Mouse (Mus musculus): ENCODE data around the gene Ccser2. TPM values are rescaled to one million over a fixed set of nuclear protein-coding genes. Genes with fewer than 3 reads are reported as not detected.
"Not testable (repeated sequence)": the region's sequence is repeated elsewhere in the genome, so short reads cannot be mapped to it uniquely, and the experiment has no call there.

Ccser2 gene
- polyA plus RNA-seq (2016; fragmentation: Nextera tagmentation; extraction: Ambion mirVana) = 41.7 and 42.4 TPM in 2 replicates

GRCm38 (mm10) chr14:36968628-36969147 is at the start of gene Ccser2:
Ccser2 (minus strand) TSS chr14:36968777.
- H3K4me2 ChIP-seq (replicated peaks) = peak within 1 kb of the TSS; percentile 56
- peak; percentile 99 for ATAC-seq (ENCODE audit: low FRiP score, low read depth)
- peak within 1 kb of the TSS; percentile 91 for H3K27ac ChIP-seq (replicated peaks)
- H3K27me3 ChIP-seq = no peaks in the 10 kb centered on the region
- 2% methylated on average over 39 of the region's 39 CpGs for WGBS
- H3K4me3 ChIP-seq = peak within 1 kb of the TSS; percentile 88
- peaks cover 17% of the 10 kb centered on the region for H3K4me1 ChIP-seq
- no peaks in the 10 kb centered on the region for H3K9me3 ChIP-seq
- H3K9ac ChIP-seq (replicated peaks) = peak within 1 kb of the TSS; percentile 97
- H3K36me3 ChIP-seq = no peaks in the 10 kb centered on the region

GRCm38 (mm10) chr14:37015894-37016293 is 47.3 kb upstream of the Ccser2 start:
- Histone ChIP-seq H3K36me3 (no peaks in the 10 kb centered on the region), H3K9me3 (peaks cover 4% of the 10 kb centered on the region; the same call in 1 of the 2 replicates), H3K27ac (replicated peaks) (no peak overlapping the region), H3K27me3 (no peaks in the 10 kb centered on the region), H3K4me3 (no peak overlapping the region), H3K4me1 (no peaks in the 10 kb centered on the region), H3K9ac (replicated peaks) (no peak overlapping the region), H3K4me2 (replicated peaks) (no peak overlapping the region)
- 38% methylated on average over 5 of the region's 5 CpGs for WGBS
- ATAC-seq (ENCODE audit: low FRiP score, low read depth) = no peak

- 0 out of 2 replicates have a peak, but pooled peaks have one; percentile 54 for ATAC-seq (ENCODE audit: low FRiP score, low read depth)
- H3K4me2 ChIP-seq (replicated peaks) = no peak overlapping the region
- peaks cover 4% of the 10 kb centered on the region; the same call in 1 of the 2 replicates for H3K9me3 ChIP-seq
- no peaks in the 10 kb centered on the region for H3K4me1 ChIP-seq
- WGBS = 35% methylated on average over 3 of the region's 3 CpGs
- no peak overlapping the region for H3K4me3 ChIP-seq
- H3K27me3 ChIP-seq = no peaks in the 10 kb centered on the region
- H3K9ac ChIP-seq (replicated peaks) = no peak overlapping the region
- H3K27ac ChIP-seq (replicated peaks) = no peak overlapping the region
- H3K36me3 ChIP-seq = no peaks in the 10 kb centered on the region
Measured at GRCm38 (mm10) chr14:37013644-37014043, 45.1 kb upstream of the Ccser2 start.

GRCm38 (mm10) chr14:37009686-37010085 is 41.1 kb upstream of the Ccser2 start:
- H3K9me3 ChIP-seq = no peaks in the 10 kb centered on the region
- no peak overlapping the region for H3K9ac ChIP-seq (replicated peaks)
- ATAC-seq (ENCODE audit: low FRiP score, low read depth) = no peak
- no peak overlapping the region for H3K27ac ChIP-seq (replicated peaks)
- 88% methylated on average over 2 of the region's 2 CpGs for WGBS
- H3K4me1 ChIP-seq = peaks cover 6% of the 10 kb centered on the region; the same call in 1 of the 2 replicates
- no peak overlapping the region for H3K4me3 ChIP-seq
- H3K36me3 ChIP-seq = no peaks in the 10 kb centered on the region
- no peak overlapping the region for H3K4me2 ChIP-seq (replicated peaks)
- H3K27me3 ChIP-seq = no peaks in the 10 kb centered on the region

GRCm38 (mm10) chr14:37006489-37006888 is 37.9 kb upstream of the Ccser2 start:
- H3K27me3 ChIP-seq = no peaks in the 10 kb centered on the region
- H3K4me2 ChIP-seq (replicated peaks) = no peak overlapping the region
- peaks cover 6% of the 10 kb centered on the region; the same call in 1 of the 2 replicates for H3K4me1 ChIP-seq
- no peaks in the 10 kb centered on the region for H3K36me3 ChIP-seq
- no peak overlapping the region for H3K4me3 ChIP-seq
- ATAC-seq (ENCODE audit: low FRiP score, low read depth) = no peak
- WGBS = 69% methylated on average over 8 of the region's 8 CpGs
- no peak overlapping the region for H3K27ac ChIP-seq (replicated peaks)
- no peaks in the 10 kb centered on the region for H3K9me3 ChIP-seq
- H3K9ac ChIP-seq (replicated peaks) = no peak overlapping the region

- Histone ChIP-seq H3K9ac (replicated peaks) (no peak overlapping the region), H3K36me3 (no peaks in the 10 kb centered on the region), H3K4me1 (peaks cover 6% of the 10 kb centered on the region; the same call in 1 of the 2 replicates), H3K27me3 (no peaks in the 10 kb centered on the region), H3K9me3 (no peaks in the 10 kb centered on the region), H3K4me3 (no peak overlapping the region), H3K27ac (replicated peaks) (no peak overlapping the region), H3K4me2 (replicated peaks) (no peak overlapping the region)
- 31% methylated on average over 3 of the region's 3 CpGs for WGBS
- no peak for ATAC-seq (ENCODE audit: low FRiP score, low read depth)
Measured at GRCm38 (mm10) chr14:37005865-37006264, 37.3 kb upstream of the Ccser2 start.

GRCm38 (mm10) chr14:37003431-37004095 is 35.0 kb upstream of the Ccser2 start:
- ATAC-seq (ENCODE audit: low FRiP score, low read depth) = no peak
- no peak overlapping the region for H3K27ac ChIP-seq (replicated peaks)
- H3K4me2 ChIP-seq (replicated peaks) = no peak overlapping the region
- 85% methylated on average over 8 of the region's 8 CpGs for WGBS
- peaks cover 6% of the 10 kb centered on the region; the same call in 1 of the 2 replicates for H3K4me1 ChIP-seq
- no peaks in the 10 kb centered on the region for H3K27me3 ChIP-seq
- no peaks in the 10 kb centered on the region for H3K36me3 ChIP-seq
- no peaks in the 10 kb centered on the region for H3K9me3 ChIP-seq
- H3K4me3 ChIP-seq = no peak overlapping the region
- H3K9ac ChIP-seq (replicated peaks) = no peak overlapping the region

GRCm38 (mm10) chr14:37002852-37003251 is 34.3 kb upstream of the Ccser2 start:
- ATAC-seq (ENCODE audit: low FRiP score, low read depth) = no peak
- no peak overlapping the region for H3K9ac ChIP-seq (replicated peaks)
- no peak overlapping the region for H3K4me2 ChIP-seq (replicated peaks)
- no peaks in the 10 kb centered on the region for H3K36me3 ChIP-seq
- no peak overlapping the region for H3K4me3 ChIP-seq
- no peaks in the 10 kb centered on the region for H3K9me3 ChIP-seq
- H3K27me3 ChIP-seq = no peaks in the 10 kb centered on the region
- peaks cover 6% of the 10 kb centered on the region; the same call in 1 of the 2 replicates for H3K4me1 ChIP-seq
- no peak overlapping the region for H3K27ac ChIP-seq (replicated peaks)
- 51% methylated on average over 2 of the region's 2 CpGs for WGBS

- H3K9me3 ChIP-seq; H3K4me1 ChIP-seq; H3K9ac ChIP-seq (replicated peaks); H3K27ac ChIP-seq (replicated peaks); H3K27me3 ChIP-seq; H3K4me2 ChIP-seq (replicated peaks); ATAC-seq (ENCODE audit: low FRiP score, low read depth); H3K36me3 ChIP-seq; H3K4me3 ChIP-seq: not testable (repeated sequence)
- WGBS = 87% methylated on average over 6 of the region's 6 CpGs
Measured at GRCm38 (mm10) chr14:37000780-37001179, 32.2 kb upstream of the Ccser2 start.

- Histone ChIP-seq H3K9ac (replicated peaks) (no peak overlapping the region), H3K36me3 (no peaks in the 10 kb centered on the region), H3K9me3 (no peaks in the 10 kb centered on the region), H3K4me1 (no peaks in the 10 kb centered on the region), H3K4me3 (no peak overlapping the region), H3K4me2 (replicated peaks) (no peak overlapping the region), H3K27me3 (no peaks in the 10 kb centered on the region), H3K27ac (replicated peaks) (no peak overlapping the region)
- no peak for ATAC-seq (ENCODE audit: low FRiP score, low read depth)
Measured at GRCm38 (mm10) chr14:36989784-36990183, 21.2 kb upstream of the Ccser2 start.

GRCm38 (mm10) chr14:36985693-36986092 is 17.1 kb upstream of the Ccser2 start:
- no peak overlapping the region for H3K27ac ChIP-seq (replicated peaks)
- no peak overlapping the region for H3K4me3 ChIP-seq
- no peaks in the 10 kb centered on the region for H3K9me3 ChIP-seq
- no peak overlapping the region for H3K4me2 ChIP-seq (replicated peaks)
- ATAC-seq (ENCODE audit: low FRiP score, low read depth) = no peak
- no peaks in the 10 kb centered on the region for H3K27me3 ChIP-seq
- no peaks in the 10 kb centered on the region for H3K36me3 ChIP-seq
- H3K4me1 ChIP-seq = no peaks in the 10 kb centered on the region
- 87% methylated on average over 3 of the region's 3 CpGs for WGBS
- H3K9ac ChIP-seq (replicated peaks) = no peak overlapping the region

GRCm38 (mm10) chr14:36975019-36975418 is 6.4 kb upstream of the Ccser2 start:
- no peaks in the 10 kb centered on the region for H3K27me3 ChIP-seq

More at GRCm38 (mm10) chr14:36975019-36975418, 6.4 kb upstream of the Ccser2 start:
- Histone ChIP-seq H3K4me3 (no peak overlapping the region), H3K4me2 (replicated peaks) (no peak overlapping the region), H3K27ac (replicated peaks) (no peak overlapping the region), H3K9me3 (no peaks in the 10 kb centered on the region), H3K36me3 (no peaks in the 10 kb centered on the region), H3K9ac (replicated peaks) (no peak overlapping the region), H3K4me1 (no peaks in the 10 kb centered on the region)
- ATAC-seq (ENCODE audit: low FRiP score, low read depth) = no peak
- WGBS = 92% methylated on average over 3 of the region's 3 CpGs

Data from midbrain, embryonic 12.5 days (tissue).